Mouse (Mus musculus): ENCODE measurements at regions not wholly inside any gene's neighbourhood (a gene's known extent, or its start where the extent isn't known, plus 50 kb on each side); places are given as distances from the start of the nearest gene placed in this dataset.

- no peak for TF ChIP-seq CTCF (IDR thresholded peaks at IDR 0.05; ENCODE audit: low read depth)
- TF ChIP-seq EP300 (IDR thresholded peaks at IDR 0.05; ENCODE audit: low read depth) = no peak
Observed at GRCm38 (mm10) chr8:89406688-89407087, 362.7 kb upstream of the Sall1 start.
